Mouse (Mus musculus) liver (tissue): Measurements from ENCODE around the gene Ccnq.
"Not testable (repeated sequence)": the region's sequence is repeated elsewhere in the genome, so short reads cannot be mapped to it uniquely, and the experiment has no call there.

Experiments
- DNase-seq: peaks from one replicate; pipeline ENCODE4 v3.0.0-alpha.2; 2020; ENCODE audit warnings: mixed read lengths

The Ccnq gene

DNA sequence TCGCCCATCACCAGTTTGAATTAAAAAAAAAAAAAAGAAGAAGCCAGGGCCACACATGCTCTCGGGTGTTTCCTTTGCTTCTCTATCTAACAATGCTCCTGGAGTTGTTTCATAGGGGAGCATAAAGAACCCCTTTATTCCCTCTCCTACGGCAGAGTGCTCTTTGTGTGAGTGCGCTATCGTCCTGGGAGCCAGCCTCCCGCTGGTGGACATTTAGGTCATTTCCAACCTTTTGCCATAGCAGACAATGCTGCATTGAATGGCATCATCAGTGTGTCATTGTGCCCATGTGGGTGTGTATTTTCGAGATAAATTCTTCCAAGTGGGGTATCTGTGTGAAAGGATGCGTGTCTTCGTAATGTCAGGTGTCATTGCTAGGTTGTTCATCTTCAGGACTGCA lies 9.6 kb upstream of the Ccnq start:
- DNase-seq = no peak

DNA sequence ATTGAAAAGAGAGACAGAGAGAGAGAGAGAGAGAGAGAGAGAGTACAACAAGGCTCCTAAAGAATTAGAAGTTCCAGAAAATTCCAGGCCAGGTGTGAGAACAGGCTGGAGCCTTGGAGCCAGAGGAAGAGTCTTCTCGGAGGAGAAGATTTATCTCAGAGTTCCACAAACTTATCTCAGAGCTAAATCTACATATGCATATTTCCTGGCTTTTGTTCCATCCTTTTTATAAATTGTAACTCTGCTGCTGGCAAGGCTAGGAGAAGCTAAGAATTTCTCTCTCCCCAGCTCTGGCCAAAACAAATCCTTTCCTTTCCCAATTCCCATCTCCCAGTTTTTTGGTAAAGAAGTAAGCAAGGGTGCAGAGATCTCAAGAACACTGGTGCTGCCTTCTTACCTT lies 3.8 kb upstream of the Ccnq start:
- no peak for DNase-seq

DNA sequence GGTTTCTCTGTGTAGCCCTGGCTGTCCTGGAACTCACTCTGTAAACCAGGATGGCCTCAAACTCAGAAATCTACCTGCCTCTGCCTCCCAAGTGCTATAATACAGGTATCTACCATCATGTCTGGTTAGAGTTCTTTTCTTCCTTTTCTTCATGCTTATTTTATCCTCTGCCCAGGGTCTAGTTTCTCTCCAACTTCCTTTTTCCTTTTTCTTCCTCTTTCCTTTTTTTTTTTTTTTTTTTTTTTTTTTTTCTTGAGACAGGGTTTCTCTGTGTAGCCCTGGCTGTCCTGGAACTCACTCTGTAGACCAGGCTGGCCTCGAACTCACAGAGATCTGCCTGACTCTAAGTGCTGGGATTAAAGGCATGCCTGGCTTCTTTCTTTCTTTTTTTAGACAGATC lies 2.6 kb upstream of the Ccnq start:
- not testable (repeated sequence) for DNase-seq

DNA sequence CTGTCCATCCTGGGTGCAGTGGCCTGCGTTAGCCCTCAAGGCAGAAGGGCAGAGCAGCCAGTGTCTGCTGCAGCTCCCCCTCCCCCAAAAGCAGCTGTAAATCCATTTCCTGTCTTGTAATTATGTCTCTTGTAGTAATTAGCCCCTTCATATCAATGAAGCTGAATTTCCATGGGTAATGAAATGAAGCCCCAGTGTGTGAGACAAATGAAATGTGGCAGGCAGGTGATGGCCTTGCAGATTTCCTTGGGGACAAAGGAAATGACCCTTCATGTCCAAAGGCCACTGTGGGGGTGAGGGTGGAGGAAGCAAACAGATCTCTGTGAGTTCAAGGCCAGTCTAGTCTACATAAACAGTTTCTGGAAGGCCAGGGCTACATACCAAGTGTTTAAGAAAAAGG lies 1.7 kb upstream of the Ccnq start:
- DNase-seq = no peak

DNA sequence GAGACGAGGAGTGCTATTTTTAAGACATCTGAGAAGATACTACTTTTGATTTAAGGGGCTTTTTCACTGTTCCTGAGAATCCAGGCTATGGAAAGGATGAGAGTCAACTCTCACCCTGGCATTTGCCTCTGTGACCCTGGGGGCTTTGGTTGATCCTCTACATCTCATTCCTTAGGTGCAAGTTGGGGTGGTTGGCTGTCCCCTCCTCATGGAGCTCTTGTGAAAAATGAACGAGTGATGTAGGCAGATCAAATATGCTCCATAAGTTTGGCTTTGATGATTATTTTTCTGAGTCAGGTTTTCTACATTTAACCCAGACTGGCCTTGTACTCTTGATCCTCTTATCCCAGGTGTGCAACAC lies 294 bp upstream of the Ccnq start:
- DNase-seq = no peak

DNA sequence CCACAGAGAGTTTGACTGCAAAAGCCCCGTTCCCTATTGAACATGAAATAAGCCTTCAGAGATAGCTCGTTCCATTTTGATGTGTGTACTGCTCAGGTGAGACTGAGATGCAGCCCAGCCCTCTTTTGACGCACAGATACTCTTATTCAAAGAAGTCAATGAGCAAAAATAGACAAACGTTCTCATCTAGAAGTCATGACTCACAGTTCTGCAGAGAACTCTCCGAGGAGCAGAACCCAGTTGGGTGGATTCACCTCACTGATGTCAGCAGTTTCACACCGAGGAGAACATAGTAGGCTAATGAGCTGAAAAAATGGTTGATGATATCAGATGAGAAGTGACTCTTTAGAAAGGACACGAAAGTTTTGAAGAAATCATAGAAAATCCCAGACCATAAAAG lies 5.3 kb downstream of the Ccnq start:
- no peak for DNase-seq

DNA sequence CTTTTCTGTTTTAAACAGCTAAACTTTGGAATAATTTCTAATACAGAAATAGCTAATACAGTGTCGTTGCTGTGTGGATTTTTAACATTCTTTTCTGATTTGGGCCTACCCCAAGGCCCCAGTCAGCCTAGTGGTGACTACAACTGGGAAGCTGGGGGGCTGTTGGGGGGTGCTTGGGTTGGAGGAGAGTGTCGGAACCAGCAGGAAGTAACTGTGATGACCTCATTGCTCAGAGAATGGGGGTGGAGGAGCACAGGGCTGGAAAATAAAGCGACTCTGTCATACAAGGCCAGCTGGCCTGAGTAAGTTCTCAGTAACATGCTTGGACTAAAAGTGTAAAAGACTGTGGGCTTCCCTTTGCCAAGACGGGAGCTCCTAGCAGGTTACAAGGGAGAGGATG lies 6.1 kb downstream of the Ccnq start:
- DNase-seq = no peak

DNA sequence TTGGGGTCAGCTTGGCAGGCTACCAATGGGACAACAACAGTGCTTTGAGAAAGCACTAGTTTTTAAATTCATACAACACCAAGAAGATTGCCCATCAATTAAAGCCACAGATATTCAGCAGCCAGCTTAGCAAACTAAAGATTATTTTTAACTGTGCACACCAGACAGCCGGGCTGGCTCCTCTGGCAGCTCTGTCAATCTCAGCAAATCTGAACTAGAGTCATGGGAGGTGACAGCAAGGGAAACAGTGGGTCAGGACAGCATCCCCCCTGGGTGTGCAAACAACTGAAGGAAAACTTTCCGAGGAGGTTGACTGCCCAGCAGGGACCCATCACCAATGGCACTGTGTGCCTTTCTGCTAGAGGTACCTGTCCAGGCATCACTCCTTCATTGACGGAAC lies 9.1 kb downstream of the Ccnq start:
- DNase-seq = no peak

DNA sequence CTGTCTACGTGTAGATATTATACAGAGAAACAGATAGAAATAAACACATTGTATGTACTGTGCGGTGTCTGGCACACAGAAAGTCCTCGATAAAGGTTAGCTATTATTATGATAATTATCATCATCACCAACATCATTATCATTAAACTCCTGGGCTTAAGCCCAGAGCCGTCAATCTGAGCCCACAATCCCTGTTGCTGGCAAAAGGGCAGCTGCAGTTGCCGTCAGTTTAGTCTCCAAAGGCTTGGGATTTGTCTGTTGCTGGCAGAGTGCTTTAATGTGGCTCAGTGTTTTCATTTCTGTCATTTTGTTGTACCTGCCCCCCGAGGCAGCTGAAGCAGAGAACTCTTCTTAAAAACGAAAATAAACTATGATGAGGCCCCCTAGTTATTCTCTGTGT lies 9.6 kb downstream of the Ccnq start:
- no peak for DNase-seq

DNA sequence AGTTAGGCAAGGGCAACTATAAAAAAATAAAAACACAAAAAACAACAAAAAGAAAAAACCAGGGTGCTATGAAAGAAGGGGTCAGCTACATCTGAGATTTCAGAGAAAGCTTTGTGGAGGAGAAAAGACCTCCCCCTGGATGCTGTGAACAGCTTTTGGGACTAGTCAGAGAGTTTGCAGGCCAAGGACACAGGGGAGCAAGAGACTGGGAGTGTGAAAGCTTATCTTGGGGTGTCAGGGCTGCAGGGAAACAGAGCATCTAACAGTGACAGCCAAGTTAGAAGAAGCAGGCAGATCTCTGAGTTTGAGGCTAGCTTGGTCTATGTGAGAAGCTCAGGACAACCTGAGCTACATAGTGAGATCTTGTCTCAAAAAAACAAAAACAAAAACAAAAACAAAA lies 12.2 kb downstream of the Ccnq start:
- no peak for DNase-seq

DNA sequence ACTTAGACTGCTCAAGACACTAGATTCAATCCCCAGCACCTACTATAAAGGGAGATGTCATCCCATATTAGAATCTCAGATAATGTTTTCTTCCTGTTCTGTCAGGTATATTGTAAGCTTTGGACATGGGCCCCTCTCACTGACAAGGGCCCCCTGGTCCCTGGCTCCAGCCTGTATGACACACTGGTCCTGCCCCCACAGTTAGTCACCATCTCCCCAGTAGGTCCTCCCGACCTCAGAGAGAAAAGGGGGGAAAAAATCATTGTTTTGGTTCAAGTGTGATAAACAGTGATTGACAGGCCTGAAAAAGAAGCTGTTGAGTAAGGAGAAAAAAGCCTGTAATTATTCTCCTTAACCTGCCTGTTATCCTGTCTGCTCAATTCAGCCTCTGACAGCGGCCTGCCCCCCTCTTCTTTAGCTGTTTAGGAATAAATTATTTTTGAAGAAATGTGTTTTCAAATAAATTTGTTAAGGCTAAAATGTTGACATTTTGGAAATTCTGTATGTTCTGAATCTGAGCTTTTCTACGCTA lies 14.6 kb downstream of the Ccnq start:
- DNase-seq = no peak

DNA sequence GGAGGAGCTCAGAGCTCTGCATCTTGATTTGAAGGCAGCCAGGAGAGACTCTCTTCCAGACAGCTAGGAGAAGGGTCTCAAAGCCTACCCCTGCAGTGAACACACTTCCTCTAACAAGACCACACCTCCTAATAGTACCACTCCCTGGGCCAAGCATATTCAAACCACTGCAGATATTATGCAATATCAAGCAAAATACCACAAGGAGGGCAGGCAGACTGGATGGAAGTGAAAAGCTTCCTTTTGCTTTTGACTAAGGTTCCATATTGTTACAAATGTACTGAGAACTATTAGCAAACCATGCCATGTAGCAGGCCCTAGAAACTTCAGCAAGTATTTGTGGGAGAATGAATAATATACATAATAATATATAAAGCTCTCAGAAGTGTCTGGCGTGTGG lies 16.4 kb downstream of the Ccnq start:
- DNase-seq = no peak

DNA sequence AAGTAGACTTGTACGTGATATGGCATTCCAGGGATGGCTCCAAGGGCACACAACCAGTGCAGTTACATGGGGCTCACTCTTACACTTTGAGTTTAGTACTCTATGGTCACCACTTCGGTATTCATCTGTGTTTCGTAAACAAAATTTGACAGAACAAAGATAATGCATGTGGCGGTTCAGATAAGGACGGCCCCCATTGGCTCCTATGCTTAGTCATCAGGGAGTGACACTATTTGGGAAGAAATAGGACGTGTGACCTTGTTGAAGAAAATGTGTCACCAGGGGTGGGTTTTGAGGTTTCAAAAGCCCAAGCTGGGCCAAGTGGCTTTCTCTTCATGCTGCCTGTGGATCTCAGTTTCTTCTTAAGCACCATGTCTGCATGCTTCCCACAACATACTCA lies 18.9 kb downstream of the Ccnq start:
- no peak for DNase-seq

DNA sequence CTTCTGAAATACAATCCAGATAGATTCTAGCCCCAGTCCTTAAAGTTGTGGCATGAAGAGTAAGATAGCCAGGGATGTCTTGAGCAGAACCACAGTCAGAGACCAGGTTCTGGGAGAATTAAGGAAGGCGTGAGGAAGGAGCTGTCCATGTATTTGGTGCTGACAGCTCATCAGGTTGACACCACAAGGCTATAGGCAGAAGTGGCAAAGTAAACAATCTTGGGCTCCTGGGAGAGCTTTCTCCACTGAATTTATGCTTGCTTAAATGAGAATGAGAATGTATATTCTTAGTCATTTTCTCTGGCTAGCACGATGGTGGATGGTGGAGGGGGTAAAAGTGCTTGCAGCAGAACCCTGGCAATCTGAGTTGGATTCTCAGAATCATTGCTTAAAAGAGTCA lies 20.6 kb downstream of the Ccnq start:
- DNase-seq = no peak

DNA sequence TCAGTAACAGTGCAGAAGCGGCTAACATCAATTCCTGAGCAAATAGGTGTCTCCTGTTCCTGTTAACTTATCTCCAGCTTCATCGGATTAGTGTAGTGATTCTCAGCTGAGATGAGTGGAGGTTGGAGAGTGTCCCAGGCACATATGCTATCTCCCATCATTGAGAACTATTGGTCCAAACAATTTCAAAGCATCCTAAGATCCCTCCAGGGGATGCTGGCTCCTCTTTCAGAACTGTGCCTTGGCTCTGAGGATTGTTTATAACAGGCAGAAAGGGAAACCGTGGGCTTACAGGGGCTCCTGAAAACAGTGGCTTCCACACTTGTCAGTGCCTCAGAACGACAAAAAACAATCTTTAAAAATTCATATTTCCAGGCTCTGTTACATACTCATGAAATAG lies 23.5 kb downstream of the Ccnq start:
- DNase-seq = no peak

DNA sequence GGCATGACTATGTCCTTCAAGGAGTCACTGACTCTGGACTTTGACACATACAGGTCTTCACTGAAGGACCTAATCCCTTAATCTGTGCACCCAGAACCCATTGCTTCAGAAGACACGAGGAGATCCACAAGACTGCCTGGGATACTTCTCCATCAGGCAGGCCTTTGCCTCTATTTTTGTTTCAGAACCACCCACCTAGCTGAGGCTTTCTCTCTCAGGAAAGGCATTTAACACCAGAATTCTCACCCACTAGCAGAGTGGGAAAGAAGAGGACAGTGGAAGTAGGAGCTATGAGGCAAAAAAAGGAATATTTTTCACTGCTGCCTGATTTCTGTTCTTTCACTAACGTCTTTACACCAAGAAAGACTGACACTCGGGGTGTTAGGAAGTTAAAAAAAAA lies 25.2 kb downstream of the Ccnq start:
- DNase-seq = no peak

DNA sequence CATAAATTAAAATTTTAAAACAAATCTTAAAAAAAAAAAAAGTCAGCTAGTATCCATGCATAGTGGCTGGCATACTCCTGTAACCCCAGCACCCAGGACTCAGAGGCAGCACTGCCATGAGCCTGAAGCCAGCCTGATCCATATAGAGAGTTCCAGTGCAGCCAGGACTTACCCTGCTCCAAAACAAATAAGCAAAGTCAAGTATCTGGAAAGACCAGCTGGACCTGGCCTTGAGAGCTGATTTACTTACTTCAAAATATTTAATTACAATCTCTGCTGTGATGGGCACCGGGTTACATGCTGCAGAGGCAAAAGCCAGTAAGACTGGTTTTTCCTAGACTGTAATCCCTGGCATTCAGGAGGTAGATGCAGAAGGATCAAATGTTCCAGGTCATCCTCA lies 26.7 kb downstream of the Ccnq start:
- no peak for DNase-seq

DNA sequence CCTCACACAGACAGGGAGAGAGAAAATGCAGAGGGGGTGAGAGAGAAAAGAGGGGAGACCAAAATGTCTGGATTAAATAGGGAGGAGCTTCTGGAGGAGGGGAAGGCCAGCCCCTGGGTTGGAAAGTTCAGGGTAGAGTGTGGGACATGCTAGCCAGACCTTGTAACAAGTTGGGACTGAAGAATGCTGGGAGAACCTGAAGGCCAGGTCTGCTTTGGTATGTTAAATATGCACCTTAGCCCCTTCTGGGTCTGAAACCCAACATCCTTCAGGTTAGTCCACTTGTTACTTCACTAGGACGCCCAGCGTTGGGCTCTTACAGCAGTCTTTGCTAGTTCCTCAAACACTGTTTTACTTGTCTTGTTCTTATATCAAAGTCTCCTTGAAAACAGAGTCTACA lies 30.1 kb downstream of the Ccnq start:
- DNase-seq = no peak

DNA sequence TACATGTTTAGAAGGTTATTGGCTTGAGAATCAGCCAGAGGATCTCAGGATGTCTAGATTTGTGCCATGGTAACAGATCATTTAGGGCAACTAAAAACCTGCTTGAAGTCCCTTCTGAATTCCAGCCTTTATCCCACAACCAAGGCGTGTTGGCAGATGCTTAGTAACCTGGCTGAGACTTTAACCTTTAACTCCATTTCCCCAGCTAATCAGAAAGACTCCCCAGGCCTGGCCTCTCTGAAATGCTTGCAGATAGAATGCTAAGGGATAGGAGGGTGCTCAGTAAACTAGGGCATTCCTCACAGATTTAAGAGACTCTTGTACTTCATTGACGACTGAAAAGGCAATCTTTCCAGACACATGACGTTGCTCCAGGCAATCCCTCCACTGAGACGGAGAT lies 33.9 kb downstream of the Ccnq start:
- DNase-seq = no peak

DNA sequence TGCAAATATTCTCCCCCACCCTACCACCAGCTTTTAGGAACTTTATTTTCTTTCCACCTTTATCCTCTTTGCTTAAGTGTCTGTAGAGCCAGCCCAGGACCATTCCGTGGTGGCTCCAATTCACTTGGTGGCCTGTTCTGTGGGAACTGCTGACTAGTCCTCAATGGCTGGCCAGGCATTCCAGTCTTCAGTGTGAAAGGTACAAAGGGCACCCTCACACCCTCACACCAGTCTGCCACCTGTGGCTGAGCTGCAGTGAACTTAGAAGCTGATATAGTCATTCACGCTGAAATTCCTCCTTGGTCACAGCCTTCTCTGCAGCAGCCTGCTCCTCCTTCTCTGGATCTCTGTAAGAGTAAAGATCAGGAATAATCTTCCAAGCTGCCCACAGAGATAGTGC lies 42.9 kb downstream of the Ccnq start:
- no peak for DNase-seq

DNA sequence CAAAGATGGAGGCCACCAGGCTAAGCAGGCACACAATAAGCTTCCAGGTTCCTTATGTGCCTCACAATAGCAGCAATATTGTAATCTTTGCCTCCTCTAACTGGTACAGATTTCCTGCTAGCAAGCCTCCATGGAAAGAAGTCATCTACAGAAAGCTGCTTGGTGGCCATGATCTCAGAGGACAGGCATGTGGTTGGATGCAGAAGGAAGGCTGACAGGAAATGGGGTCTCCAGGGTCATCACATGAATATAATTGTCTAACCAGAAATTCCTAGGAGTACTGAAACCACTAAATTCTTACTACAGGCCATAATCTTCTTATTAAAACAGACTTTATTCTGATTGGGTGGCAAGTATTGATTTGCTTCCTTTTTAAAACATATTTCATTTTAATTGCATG lies 45.5 kb downstream of the Ccnq start:
- DNase-seq = no peak

DNA sequence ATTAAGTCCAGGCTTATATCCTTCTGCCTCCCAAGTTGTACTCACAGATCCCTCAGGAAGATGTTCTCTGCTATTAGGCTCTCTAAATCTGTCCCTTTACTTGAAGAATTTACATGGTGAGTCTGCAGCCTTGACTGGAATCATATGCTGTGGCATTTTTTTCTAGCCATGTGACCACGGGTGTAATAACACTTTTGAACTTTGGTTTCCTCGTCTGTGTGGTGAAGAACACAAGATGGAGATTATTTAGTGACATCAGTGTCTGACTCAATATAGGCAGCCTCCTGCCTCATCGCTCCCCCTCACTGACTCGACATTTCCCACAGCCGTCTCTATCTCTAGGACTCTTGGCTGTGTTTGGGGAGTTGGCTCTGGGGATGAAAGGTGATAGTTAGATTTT lies 48.4 kb downstream of the Ccnq start:
- no peak for DNase-seq

DNA sequence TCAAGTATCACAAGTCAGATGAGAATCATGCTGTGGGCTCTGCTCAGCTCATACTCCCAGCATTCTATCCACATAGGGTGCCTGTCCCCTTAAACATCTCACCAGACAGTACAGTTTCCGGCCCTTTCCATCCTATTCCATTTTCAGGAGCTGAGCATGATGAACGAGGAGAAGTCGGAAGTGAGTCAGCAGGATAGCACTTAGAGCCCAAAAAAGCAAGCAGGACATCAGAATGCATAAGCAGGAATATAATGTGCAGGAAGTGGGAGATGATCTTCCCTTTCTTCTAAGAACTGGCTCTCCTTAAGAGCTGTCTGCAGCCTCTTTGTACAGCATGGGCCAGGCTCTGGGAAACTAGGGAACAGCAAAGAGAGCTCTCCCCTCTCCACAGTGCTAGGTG lies 49.2 kb downstream of the Ccnq start:
- DNase-seq = no peak
